Mouse (Mus musculus): Measurements from ENCODE around the gene Lrrc51.

- TF ChIP-seq POLR2A (IDR thresholded peaks at IDR 0.05; ENCODE audit: insufficient read depth, low read length) (no peak), CTCF (IDR thresholded peaks at IDR 0.05; ENCODE audit: low read depth, low read length) (no peak)
Observed at GRCm38 (mm10) chr7:101928093-101928492, 5.6 kb downstream of the Lrrc51 start.

Measured in ES-Bruce4 (cell line).